Mouse (Mus musculus): ENCODE data around the gene Wdfy4. TPM values are rescaled to one million over a fixed set of nuclear protein-coding genes. Genes with fewer than 3 reads are reported as not detected.

Gene Wdfy4
- polyA plus RNA-seq, 1 experiment from 2014 or later, result 0.20 TPM

- no peak overlapping the region for H3K4me3 ChIP-seq (replicated peaks; ENCODE audit: low read depth, low read length)
- H3K9me3 ChIP-seq (replicated peaks; ENCODE audit: low read length), result no peaks in the 10 kb centered on the region
- H3K36me3 ChIP-seq (ENCODE audit: insufficient read depth, low read length), result no peaks in the 10 kb centered on the region
- H3K27ac ChIP-seq, result no peak overlapping the region
- no peak for TF ChIP-seq CTCF (IDR thresholded peaks at IDR 0.05; ENCODE audit: low read depth)
- H3K4me1 ChIP-seq (replicated peaks; ENCODE audit: insufficient read depth, low read length), result no peaks in the 10 kb centered on the region
- DNase-seq (ENCODE audit: low spot score) (no peak), ATAC-seq (replicated peaks; ENCODE audit: low FRiP score, low read depth) (no peak)
- no peak overlapping the region for H3K4me2 ChIP-seq (ENCODE audit: low read length)
- no peaks in the 10 kb centered on the region for H3K27me3 ChIP-seq (ENCODE audit: insufficient read depth, low read length)
- WGBS, result 68% methylated on average over 7 of the region's 7 CpGs
- no peak overlapping the region for H3K9ac ChIP-seq (ENCODE audit: low read depth, low read length)
These were observed 86.2 kb downstream of the Wdfy4 start for GRCm38 (mm10) chr14:33099111-33099510.

- H3K4me3 ChIP-seq (replicated peaks; ENCODE audit: low read depth, low read length), result no peak overlapping the region
- no peak for TF ChIP-seq CTCF (IDR thresholded peaks at IDR 0.05; ENCODE audit: low read depth)
- ATAC-seq (replicated peaks; ENCODE audit: low FRiP score, low read depth) (no peak), DNase-seq (ENCODE audit: low spot score) (no peak)
- no peak overlapping the region for H3K9ac ChIP-seq (ENCODE audit: low read depth, low read length)
- 78% methylated on average over 5 of the region's 5 CpGs for WGBS
- no peak overlapping the region for H3K27ac ChIP-seq
- no peaks in the 10 kb centered on the region for H3K4me1 ChIP-seq (replicated peaks; ENCODE audit: insufficient read depth, low read length)
- no peaks in the 10 kb centered on the region for H3K36me3 ChIP-seq (ENCODE audit: insufficient read depth, low read length)
- no peaks in the 10 kb centered on the region for H3K9me3 ChIP-seq (replicated peaks; ENCODE audit: low read length)
- H3K4me2 ChIP-seq (ENCODE audit: low read length), result no peak overlapping the region
- H3K27me3 ChIP-seq (ENCODE audit: insufficient read depth, low read length), result no peaks in the 10 kb centered on the region
These were observed 88.8 kb downstream of the Wdfy4 start for GRCm38 (mm10) chr14:33096462-33096861.

GRCm38 (mm10) chr14:33083326-33083725 lies 102.0 kb downstream of the Wdfy4 start:
- Histone ChIP-seq H3K9me3 (replicated peaks; ENCODE audit: low read length) (no peaks in the 10 kb centered on the region), H3K4me2 (ENCODE audit: low read length) (no peak overlapping the region), H3K36me3 (ENCODE audit: insufficient read depth, low read length) (no peaks in the 10 kb centered on the region), H3K27me3 (ENCODE audit: insufficient read depth, low read length) (no peaks in the 10 kb centered on the region), H3K4me3 (replicated peaks; ENCODE audit: low read depth, low read length) (no peak overlapping the region), H3K4me1 (replicated peaks; ENCODE audit: insufficient read depth, low read length) (no peaks in the 10 kb centered on the region), H3K9ac (ENCODE audit: low read depth, low read length) (no peak overlapping the region), H3K27ac (no peak overlapping the region)
- ATAC-seq (replicated peaks; ENCODE audit: low FRiP score, low read depth), result no peak
- WGBS, result 50% methylated on average over 8 of the region's 8 CpGs
- DNase-seq (ENCODE audit: low spot score), result peak; percentile 8
- no peak for TF ChIP-seq CTCF (IDR thresholded peaks at IDR 0.05; ENCODE audit: low read depth)

GRCm38 (mm10) chr14:33082301-33082700 lies 103.0 kb downstream of the Wdfy4 start:
- Histone ChIP-seq H3K36me3 (ENCODE audit: insufficient read depth, low read length) (no peaks in the 10 kb centered on the region), H3K4me2 (ENCODE audit: low read length) (no peak overlapping the region), H3K4me3 (replicated peaks; ENCODE audit: low read depth, low read length) (no peak overlapping the region), H3K27me3 (ENCODE audit: insufficient read depth, low read length) (no peaks in the 10 kb centered on the region), H3K9ac (ENCODE audit: low read depth, low read length) (no peak overlapping the region), H3K27ac (no peak overlapping the region), H3K9me3 (replicated peaks; ENCODE audit: low read length) (no peaks in the 10 kb centered on the region), H3K4me1 (replicated peaks; ENCODE audit: insufficient read depth, low read length) (no peaks in the 10 kb centered on the region)
- no peak for DNase-seq (ENCODE audit: low spot score)
- no peak for TF ChIP-seq CTCF (IDR thresholded peaks at IDR 0.05; ENCODE audit: low read depth)
- 68% methylated on average over 1 of the region's 1 CpGs for WGBS
- ATAC-seq (replicated peaks; ENCODE audit: low FRiP score, low read depth), result no peak

GRCm38 (mm10) chr14:33081370-33081860 lies 103.9 kb downstream of the Wdfy4 start:
- Histone ChIP-seq H3K4me3 (replicated peaks; ENCODE audit: low read depth, low read length) (no peak overlapping the region), H3K36me3 (ENCODE audit: insufficient read depth, low read length) (no peaks in the 10 kb centered on the region), H3K27me3 (ENCODE audit: insufficient read depth, low read length) (no peaks in the 10 kb centered on the region), H3K9ac (ENCODE audit: low read depth, low read length) (no peak overlapping the region), H3K9me3 (replicated peaks; ENCODE audit: low read length) (no peaks in the 10 kb centered on the region), H3K4me2 (ENCODE audit: low read length) (no peak overlapping the region), H3K4me1 (replicated peaks; ENCODE audit: insufficient read depth, low read length) (no peaks in the 10 kb centered on the region), H3K27ac (no peak overlapping the region)
- DNase-seq (ENCODE audit: low spot score), result no peak
- no peak for ATAC-seq (replicated peaks; ENCODE audit: low FRiP score, low read depth)
- no peak for TF ChIP-seq CTCF (IDR thresholded peaks at IDR 0.05; ENCODE audit: low read depth)
- 58% methylated on average over 6 of the region's 6 CpGs for WGBS

GRCm38 (mm10) chr14:33078596-33078995 lies 106.7 kb downstream of the Wdfy4 start:
- ATAC-seq (replicated peaks; ENCODE audit: low FRiP score, low read depth), result no peak
- Histone ChIP-seq H3K4me2 (ENCODE audit: low read length) (no peak overlapping the region), H3K4me3 (replicated peaks; ENCODE audit: low read depth, low read length) (no peak overlapping the region), H3K27ac (no peak overlapping the region), H3K9ac (ENCODE audit: low read depth, low read length) (no peak overlapping the region), H3K36me3 (ENCODE audit: insufficient read depth, low read length) (no peaks in the 10 kb centered on the region), H3K27me3 (ENCODE audit: insufficient read depth, low read length) (no peaks in the 10 kb centered on the region), H3K4me1 (replicated peaks; ENCODE audit: insufficient read depth, low read length) (no peaks in the 10 kb centered on the region), H3K9me3 (replicated peaks; ENCODE audit: low read length) (no peaks in the 10 kb centered on the region)
- 77% methylated on average over 6 of the region's 6 CpGs for WGBS
- DNase-seq (ENCODE audit: low spot score), result no peak
- no peak for TF ChIP-seq CTCF (IDR thresholded peaks at IDR 0.05; ENCODE audit: low read depth)

- Histone ChIP-seq H3K9me3 (replicated peaks; ENCODE audit: low read length) (no peaks in the 10 kb centered on the region), H3K4me2 (ENCODE audit: low read length) (no peak overlapping the region), H3K27me3 (ENCODE audit: insufficient read depth, low read length) (no peaks in the 10 kb centered on the region), H3K4me3 (replicated peaks; ENCODE audit: low read depth, low read length) (no peak overlapping the region), H3K4me1 (replicated peaks; ENCODE audit: insufficient read depth, low read length) (no peaks in the 10 kb centered on the region), H3K9ac (ENCODE audit: low read depth, low read length) (no peak overlapping the region), H3K36me3 (ENCODE audit: insufficient read depth, low read length) (no peaks in the 10 kb centered on the region), H3K27ac (no peak overlapping the region)
- no peak for ATAC-seq (replicated peaks; ENCODE audit: low FRiP score, low read depth)
- DNase-seq (ENCODE audit: low spot score), result no peak
- WGBS, result 81% methylated on average over 6 of the region's 6 CpGs
- no peak for TF ChIP-seq CTCF (IDR thresholded peaks at IDR 0.05; ENCODE audit: low read depth)
These were observed 107.2 kb downstream of the Wdfy4 start for GRCm38 (mm10) chr14:33078110-33078509.
